Mouse (Mus musculus): ENCODE measurements around the gene Phldb2.
A peak's percentile ranks its signal among the peaks of the same experiment; 100 is the strongest.

The Phldb2 gene

GRCm38 (mm10) chr16:45945649-45946048, 7.7 kb downstream of the Phldb2 start:
- no peak for DNase-seq

DNA sequence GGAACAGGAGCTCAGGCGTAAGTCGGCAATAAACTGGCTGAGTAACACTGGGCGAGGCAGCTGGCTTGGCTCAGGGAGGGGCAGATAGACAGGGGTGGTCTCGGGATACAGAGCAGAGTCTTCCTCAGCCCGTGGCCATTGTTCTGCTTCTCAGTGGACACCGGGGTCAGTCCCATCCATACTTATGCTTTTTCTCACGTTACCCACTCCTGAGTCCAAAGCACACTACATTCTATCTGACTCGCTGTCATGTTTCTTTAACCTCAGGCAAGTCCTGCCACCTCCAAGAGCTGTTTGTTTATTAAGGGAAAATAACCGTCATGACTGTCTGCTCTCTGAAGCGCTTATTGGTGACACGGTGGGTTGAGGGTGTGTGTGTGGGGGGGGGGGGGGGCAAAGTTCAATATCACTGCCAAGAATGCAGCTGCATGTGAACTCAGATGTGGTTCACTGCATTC, 8.2 kb downstream of the Phldb2 start:
- DNase-seq = no peak

DNA sequence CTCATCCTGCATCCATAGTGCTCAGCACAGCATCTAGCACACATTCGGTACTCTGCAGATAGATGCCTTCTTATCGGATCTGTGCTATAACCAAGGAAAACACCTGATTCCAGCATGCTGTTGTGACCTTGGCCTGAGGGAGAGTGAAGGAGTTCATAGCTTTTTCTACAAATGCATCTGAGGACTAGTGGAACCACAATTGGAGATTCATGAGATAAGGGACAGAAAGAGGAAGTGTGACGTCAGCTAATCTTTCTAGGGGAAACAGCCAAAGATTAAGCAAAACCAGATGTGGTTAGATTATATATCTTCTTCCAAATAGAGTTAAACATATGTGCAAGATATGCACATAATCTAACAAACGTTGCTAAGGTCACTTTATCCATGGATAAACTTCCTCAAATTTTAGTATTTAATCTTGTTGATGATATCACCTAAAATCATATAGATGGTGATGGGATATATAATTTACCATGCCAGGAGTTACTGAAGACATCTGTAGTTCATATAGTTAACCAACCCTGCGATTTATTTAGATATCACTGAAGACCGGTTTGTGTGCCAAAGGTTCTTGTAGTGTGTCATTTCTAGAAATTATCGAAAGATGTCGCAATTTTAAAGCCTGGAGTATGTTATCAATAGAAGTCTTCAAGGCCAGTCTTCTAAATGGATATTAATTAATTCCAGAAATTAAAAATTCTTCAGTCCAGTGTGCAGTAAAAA, 11.1 kb downstream of the Phldb2 start:
- no peak for DNase-seq

DNA sequence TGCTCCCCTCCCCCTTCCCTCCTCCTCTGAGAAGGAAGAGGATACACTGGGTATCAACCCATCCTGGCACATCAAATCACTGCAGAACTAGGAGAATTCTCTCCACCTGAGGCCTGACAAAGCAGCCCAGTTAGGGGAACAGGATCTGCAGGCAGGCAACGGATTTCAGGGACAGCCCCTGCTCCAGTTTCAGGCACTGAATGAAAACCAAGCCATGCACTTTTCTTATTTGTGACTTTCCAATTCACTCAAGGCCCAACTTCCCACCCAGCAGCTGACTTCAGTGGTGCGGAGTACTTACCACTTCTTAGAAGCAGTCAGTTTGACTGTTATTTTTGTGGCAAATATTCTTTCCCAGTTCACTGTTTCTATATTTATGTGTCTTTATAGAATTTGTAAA, 12.7 kb downstream of the Phldb2 start:
- no peak for DNase-seq

DNA sequence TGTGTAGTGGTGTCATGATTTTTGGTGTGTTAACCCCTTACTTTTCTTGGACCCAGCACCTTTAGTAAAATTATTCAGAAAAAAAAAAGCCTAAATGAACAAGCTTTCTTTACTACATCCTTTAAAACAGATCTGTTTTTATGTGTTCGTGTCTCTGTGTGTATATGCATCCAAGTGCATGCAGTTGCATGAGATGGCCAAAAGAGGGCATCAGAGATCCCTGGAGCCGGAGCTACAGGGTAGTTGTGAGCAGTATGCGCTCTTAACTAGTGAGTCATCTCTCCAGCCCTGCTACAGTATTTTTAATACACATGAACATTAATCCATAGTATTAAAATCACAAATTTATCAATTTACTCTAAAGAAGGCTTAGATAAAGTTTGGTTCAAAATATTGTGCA, 14.0 kb downstream of the Phldb2 start:
- no peak for DNase-seq

- DNase-seq = no peak
Observed at GRCm38 (mm10) chr16:45937381-45937780, 16.0 kb downstream of the Phldb2 start.

DNA sequence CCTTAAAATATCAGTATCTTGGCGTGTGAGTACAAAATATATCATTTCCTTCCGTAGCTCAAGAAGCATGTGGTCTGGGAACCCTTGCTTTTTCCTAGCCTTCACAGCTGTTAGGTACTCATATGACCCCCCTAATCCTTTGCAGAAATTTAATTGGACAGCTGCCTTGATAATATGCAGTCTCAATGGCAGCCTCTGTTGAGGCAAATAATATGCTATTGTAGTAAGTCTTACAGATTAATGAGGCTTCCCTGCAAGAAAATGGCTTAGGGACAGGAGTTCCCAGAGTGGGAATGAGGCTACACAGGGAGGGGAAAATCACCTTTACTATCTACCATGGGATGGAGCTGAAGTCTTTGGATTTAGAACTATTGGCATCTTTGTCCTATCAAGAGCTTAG, 16.9 kb downstream of the Phldb2 start:
- DNase-seq = no peak

DNA sequence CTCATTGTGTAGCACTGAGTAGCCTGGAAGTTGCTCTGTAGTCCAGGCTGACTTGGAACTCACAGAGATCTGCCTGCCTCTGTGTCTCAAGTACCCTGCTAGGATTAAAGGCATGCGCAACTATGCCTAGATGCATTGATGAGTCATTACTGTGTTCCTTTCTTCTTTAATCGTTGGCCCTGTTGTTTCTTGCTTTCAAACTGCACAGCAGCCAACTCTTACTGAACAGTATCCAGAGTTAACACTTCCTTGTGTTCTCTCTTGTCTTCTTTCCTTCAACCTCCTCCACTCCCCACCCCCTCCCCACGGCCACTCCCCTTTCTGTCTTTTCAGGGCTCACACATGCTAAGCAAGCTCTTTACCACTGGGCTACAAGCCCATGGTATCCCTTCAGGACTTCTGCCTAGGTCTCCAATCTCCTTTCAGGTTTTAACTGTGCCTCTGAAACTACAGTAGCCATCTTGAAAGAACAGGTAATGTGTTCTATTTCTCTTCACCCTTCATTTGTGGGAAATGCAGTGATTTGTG, 17.4 kb downstream of the Phldb2 start:
- no peak for DNase-seq

DNA sequence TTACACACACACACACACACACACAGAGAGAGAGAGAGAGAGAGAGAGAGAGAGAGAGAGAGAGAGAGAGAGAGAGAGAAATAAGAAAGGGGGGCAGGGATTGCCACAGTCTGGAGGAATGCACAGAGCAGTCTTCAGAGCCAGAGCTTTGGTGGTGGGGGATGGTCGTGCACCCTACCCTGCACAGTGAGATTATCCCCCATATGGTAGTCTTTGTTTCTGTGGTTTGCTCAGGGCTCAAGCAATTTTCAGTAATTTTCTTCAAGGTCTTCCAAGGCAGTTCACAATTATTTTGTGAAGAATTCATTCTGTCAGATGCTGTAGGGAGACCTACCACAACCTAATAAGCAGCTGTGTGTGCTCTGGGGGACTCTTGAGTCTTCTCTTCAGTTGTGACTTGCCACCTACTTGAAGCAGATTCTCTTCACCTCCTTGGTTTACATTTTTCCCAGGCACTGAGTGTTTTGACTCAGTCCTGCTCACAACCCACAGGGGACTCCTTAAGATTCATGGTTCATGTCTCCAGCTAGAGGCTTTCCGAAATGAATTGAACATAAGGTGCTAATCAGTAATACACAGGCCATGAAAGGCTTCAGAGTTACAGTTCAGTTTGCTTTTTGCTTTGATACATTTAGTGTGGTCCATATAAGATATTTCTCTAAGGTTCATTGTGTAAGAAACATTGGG, 18.5 kb downstream of the Phldb2 start:
- no peak for DNase-seq

DNA sequence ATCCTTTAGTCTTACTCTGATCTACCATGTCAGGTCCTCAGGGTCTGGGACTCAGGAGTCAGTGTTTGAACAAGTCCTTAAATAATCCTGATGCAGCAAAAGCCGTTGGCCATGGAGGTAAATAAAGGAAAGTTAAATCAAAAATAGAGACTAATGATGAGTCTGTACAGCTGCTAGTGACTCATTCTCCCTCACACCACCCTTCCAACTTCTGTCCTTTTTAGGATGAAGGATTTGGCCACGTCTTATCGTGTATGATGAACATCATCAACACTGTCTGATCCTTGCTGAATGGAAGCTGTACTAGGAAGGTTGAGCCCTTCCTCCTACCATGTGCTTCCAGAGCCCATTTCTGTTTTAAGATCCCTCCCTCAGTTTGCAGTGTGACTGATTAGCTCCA, 23.1 kb downstream of the Phldb2 start:
- DNase-seq = no peak

DNA sequence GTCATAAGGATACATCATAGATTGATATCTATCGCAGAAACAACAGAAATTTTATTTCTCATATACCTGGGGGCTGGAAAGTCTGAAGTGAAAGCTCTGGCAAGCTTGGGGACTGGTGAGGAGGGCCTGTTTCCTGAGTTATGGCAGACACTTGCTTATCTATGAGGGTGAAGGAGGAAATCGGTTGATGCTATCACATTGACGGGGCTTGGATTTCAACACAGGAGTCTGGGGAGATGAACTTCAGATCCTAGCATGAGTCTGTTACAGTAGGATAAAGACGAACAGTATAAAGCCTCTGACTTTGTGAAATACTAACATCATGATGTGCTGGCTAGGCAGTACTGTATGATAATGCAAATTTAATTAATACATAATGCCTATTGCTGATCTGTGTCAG, 25.3 kb downstream of the Phldb2 start:
- no peak for DNase-seq

DNA sequence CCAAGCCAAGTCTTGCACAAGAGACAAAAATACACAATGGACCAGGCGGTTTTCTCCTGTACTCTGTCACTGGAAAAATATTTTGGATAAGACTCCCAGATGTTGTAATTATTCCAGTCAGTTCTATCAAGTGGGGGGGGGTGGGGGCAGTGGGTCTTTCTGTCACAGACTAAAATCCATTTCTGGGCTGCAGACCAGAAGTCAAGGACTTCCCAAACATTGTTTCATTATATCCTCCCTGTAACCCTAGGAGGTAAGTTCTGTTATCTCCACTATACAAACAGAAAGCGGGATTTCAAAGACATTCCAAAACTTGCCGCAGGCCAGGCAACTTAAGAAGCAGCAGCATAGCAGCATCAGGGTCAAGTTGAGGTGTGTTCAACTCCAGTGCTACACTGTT, 25.8 kb downstream of the Phldb2 start:
- peak; percentile 56 for DNase-seq

GRCm38 (mm10) chr16:45926875-45927274, 26.5 kb downstream of the Phldb2 start:
- DNase-seq = no peak

GRCm38 (mm10) chr16:45923731-45924424, 29.5 kb downstream of the Phldb2 start:
- no peak for DNase-seq

DNA sequence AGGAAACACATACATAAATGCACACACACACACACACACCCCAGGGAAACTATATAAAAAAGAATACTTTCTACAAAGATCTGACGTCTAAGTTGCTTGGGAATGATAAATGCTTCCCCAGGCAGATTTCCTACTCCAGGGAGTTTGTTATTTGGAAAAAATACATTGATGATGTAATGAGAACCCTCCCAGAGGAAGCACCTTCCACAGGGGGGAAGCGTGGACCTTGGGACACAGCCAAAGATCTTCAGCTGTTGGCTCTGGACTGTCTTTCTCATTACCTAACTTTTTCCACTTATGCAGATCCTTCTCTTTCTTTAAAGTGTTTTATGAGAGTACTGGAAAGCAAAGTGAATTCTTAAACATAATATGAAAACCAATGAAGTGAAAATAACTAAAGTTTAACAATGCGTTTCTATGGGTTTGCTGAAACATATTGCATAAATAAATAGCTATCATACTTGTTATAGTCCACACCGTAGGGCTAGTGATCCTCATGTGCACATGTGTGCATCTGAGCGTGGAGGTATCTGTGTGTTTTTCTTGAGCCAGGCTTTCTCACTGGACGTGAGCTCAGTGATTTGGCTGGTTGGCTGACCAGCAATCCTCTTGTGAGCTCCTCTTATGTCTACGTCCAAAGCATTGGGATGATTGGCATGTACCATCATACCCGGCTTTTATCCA, 30.7 kb downstream of the Phldb2 start:
- peak; percentile 40 for DNase-seq

- no peak for DNase-seq
Observed at GRCm38 (mm10) chr16:45919572-45919971, 33.8 kb downstream of the Phldb2 start.

DNA sequence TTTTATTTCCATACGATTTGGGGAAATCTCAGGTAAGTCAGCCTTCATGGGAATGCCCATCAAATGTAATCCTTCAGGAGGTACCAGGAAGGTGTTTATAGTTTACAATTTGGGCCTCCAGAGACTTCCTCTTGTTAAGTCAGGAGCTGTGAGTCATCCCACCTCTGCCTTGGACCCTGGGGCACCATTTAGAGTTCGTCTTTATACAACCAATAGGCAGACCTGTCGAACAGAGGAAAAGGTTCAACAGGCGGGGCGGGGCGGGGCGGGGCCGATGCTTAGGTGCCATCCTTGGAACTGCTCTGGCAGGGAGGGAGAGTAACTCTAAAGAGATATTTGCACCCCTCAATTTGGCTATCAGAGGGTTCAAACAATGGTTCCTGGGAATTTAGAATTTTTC, 49.8 kb downstream of the Phldb2 start:
- DNase-seq = no peak

DNA sequence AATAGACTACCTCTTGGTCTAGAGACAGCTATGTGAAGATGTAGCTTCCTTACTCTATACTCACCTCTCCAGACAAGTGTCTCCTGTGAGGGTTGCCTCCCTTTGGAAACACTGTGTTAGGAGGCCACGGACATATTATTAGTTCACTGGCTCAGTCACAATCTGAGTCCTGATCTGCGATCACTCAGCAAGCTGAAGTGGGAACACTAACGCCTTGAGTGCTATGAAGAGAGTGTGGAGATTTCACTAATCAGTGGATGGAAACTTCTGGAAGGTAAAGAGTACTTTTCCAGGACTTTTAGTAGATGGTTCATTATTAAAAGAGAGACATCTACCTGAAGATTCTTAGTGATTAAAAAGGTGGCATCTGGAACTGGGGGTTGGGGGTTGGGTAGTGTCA, 54.9 kb downstream of the Phldb2 start:
- DNase-seq = no peak

- DNase-seq = no peak
Observed at GRCm38 (mm10) chr16:45896587-45896986, 56.8 kb downstream of the Phldb2 start.

DNA sequence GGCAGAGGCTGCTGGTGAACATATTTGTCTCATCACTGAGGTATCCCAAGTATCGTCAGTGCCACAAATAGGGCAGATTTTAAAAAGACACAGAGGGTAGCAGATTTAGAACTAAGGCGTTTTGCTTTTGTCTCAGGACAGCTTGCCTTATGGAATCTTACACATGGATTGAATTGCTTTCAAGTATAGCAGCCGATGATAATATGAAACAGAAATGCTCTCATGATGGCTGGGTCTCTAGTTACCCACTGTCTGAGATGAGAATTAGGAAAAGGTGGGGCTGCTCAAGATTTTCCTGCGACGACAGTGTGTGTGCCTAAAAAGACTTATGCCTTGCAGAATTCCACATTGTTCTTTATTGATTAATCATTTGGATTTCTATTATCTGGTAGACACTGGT, 58.4 kb downstream of the Phldb2 start:
- DNase-seq = no peak

DNA sequence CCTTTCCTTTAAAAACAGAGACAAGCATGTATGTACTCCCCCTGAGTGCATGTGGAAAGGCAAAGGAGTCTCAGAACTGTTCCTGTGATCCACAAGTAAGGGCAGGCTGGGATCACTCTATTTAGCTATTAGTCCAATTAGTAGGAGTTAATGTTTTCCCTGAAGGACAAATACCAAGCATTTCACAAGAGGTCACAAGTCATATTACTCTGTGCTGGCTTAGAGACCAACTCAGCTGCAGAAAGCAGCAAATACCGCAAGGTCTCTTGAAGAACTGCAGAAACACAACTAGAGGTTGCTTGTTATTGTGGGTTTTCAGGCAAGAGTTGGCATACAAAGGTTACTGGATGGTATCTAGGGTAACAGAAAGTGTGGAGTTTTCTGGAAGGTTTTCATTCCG, 59.6 kb downstream of the Phldb2 start:
- no peak for DNase-seq

GRCm38 (mm10) chr16:45892928-45893327, 60.5 kb downstream of the Phldb2 start:
- DNase-seq = peak; percentile 47

Data from lung, postnatal 14 days (tissue).